Mouse (Mus musculus): ENCODE results near the gene 9030025P20Rik.
"Not testable (repeated sequence)": the region's sequence is repeated elsewhere in the genome, so short reads cannot be mapped to it uniquely, and the experiment has no call there.

DNA sequence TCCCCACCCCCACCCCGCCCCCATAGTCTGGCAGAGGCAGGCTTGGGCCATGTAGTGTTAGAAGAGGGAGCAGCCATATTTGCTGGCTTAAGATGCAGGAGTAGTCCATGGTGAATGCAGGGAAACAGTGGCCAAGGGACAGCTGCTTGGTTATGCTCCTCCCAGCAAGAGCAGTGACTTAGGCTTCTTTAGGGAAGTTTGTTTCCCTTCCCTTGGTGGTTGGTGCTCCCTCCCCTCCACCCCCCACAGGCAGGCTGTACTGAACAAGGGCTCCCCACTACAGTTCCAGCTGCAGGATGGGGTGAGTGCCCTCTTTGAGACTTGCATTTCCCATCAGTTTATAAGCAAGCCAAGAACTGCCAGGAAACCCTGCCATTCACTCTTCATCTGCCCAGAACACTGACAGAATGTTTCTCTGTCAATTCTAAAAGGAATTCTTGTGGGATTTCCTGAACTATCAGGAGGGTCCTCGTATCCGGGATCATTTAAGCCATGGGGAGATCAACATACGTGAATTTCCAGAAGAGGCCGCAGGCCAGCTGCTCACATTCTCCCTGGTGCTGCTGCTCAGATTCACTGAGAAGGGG is 11.9 kb downstream of the 9030025P20Rik start:
- not testable (repeated sequence) for TF ChIP-seq GATA1 (IDR thresholded peaks at IDR 0.05; ENCODE audit: borderline replicate concordance, low read length); FLI1 (IDR thresholded peaks at IDR 0.05; ENCODE audit: low read length)
